Mouse (Mus musculus): Measurements from ENCODE around the gene Glmp.
A peak's percentile ranks its signal among the peaks of the same experiment; 100 is the strongest.
"Not testable (repeated sequence)": the region's sequence is repeated elsewhere in the genome, so short reads cannot be mapped to it uniquely, and the experiment has no call there.

The Glmp gene

DNA sequence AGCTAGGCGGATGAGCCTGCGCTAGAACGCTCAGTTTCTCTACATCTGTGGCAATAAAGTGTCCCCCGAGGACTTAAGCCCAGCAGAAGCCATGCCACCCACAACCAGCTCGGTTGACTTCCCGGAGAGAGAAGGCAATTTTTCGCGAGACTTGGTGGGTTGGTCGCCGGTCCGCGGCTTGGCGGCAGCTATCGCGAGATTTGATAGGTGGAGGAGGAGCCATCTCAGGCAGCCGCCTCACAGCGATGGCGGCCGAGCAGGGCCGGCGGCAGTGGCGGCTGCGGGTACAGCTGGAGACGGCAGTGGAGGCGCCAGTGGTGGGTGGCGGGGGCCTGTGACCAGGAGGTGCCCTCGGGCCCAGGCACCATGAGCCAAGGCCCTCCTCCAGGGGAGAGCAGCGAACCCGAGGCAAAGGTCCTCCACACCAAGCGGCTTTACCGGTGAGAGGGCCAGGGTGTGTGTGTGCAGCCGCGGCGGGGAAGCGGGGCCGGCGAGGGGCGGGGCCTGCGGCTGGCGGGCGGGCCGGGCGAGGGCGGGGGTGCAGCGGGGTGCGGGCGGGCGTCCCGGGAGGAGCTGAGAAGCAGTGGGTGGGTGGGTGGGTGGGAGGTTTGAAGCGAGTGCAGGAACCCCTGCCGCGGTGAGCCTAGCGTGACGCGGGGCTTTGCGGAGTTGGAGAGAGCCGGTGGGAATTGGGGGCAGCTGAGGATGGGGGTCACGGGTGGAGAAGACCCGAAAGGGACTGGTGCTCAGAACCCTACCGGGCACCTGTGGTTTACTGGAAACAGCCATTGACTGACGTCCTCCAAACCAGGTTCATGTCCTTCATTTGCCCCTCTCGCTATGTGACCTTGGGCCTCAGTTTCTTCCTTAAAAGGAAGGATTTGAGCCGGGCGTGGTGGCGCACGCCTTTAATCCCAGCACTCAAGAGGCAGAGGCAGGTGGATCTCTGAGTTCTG, 11.5 kb downstream of the Glmp start, which contains the start of the genes Tmem79 and Smg5:
TSS of gene Tmem79 (minus strand) at position 91 of the 956 bp plus-strand sequence.
TSS of gene Smg5 (plus strand) at position 203 of the 956 bp plus-strand sequence.
- DNase-seq, result peak; percentile 97

- DNase-seq, result peak; percentile 57
Observed at GRCm38 (mm10) chr3:88337367-88338020, 12.7 kb downstream of the Glmp start.

- no peak for DNase-seq
Observed at GRCm38 (mm10) chr3:88338316-88338715, 13.5 kb downstream of the Glmp start.

DNA sequence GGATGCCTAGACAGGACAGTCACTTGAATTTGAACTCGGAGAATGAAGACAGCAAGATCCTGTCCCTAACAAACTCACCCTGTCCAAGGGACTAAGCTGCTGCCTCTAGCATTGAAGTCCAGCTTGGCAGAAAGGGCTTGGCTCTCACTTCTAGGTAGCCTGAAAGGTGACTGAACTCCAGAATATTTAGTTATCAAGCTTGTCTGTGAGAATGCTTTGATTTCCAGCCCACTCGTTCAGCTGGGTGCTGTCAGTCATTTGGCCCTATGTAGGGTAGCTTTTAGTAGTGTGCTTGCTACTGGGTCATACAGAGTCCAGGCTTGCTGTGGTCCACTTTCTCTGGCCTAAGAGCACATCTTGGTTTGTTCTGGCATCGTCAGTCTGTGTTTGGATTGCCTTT, 14.2 kb downstream of the Glmp start:
- no peak for DNase-seq

DNA sequence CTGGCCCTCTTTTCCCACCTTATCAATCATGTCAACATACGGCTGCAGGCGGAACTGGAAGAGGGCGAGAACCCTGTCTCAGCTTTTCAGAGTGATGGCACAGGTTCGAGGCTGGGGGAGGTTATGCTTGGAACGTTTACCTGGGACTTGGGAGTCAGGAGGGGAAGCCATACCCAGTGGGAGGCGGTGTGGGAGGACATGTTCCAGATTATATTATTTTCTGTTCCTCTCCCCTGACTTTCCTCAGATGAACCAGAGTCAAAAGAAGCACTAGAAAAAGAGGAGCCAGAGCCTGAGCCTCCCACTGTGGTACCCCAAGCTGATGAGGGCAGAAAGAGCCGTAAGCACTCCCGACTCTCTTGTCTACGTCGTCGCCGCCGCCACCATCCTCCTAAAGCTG, 25.9 kb downstream of the Glmp start:
- peak; percentile 49 for DNase-seq

GRCm38 (mm10) chr3:88352907-88353306, 28.1 kb downstream of the Glmp start:
- DNase-seq, result no peak

GRCm38 (mm10) chr3:88354396-88355165, 29.8 kb downstream of the Glmp start:
- DNase-seq, result no peak

GRCm38 (mm10) chr3:88359584-88359983, 34.8 kb downstream of the Glmp start:
- no peak for DNase-seq

DNA sequence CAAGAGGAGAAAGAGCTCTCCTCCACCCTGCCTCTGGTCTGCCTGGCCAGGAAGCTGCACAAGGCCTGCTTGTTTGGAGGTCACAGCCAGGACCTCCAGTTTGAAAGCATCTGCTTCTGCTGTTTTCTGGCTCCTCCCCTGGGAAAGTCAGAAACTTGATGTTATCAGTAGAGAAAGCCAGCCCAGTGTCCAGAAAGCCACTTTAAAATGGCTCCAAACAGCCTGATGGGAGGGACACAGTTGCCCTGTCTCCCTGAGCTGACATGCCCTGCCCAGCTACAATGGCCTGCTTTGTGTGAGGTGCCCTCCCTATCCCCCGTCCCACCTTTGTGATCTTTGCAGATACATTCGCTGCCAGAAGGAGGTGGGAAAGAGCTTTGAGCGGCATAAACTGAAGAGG, 35.2 kb downstream of the Glmp start:
- no peak for DNase-seq

GRCm38 (mm10) chr3:88361096-88361495, 36.3 kb downstream of the Glmp start:
- no peak for DNase-seq

DNA sequence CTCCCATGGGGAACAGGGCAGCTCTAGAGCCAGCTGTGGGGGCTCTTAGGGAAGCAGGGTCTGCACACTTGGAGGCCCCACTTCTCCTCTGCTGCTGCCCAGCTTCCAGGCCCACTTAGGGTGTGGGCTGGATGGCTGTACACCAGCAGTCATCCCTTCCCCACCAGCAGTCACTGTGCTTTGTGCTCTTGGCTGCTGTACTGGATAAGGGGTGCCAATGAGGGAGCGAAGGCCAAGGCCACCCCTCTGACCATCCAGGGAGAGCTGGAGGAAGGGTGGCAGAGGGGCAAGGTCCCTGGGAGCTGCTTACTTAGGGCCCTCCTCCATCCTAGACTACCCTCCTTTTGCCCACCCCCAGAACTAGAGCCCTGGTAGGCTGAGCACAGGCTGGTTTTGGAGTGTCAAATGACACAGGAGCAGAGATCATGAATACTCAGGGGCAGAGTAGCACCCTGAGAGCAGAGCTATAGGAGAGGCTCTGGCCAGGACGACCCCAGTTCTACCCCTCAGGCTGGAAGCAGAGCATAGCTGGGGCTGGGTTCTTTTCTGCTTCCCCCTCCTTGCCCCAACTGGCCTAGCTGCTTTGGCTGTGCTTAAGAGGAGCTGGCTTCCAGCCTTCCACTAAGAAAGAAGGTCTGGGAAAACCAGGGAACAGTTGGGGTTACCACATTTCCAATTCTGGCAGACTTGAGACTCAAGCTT, 36.9 kb downstream of the Glmp start:
- DNase-seq, result no peak

- peak; percentile 66 for DNase-seq
Observed at GRCm38 (mm10) chr3:88363700-88364099, 38.9 kb downstream of the Glmp start.

DNA sequence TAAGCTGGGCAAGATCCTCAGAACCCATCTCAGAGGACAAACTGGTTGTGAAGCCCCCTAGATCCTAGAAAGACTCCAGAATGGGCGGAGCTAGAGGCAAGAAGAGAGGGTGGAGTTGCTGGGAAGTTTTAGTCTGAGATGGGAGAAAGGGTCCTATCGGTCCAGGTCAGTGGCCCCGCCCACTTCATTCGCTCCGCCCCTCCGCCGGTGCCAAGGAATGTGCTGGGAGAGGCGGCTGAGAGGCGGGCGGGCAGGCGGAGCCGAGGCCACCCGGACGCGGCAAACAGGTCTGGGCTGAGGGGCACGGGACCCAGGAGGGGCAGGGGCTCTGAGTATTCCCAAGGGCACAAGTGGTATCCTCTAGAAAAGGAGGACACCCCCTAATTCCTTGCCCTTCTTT, 39.5 kb downstream of the Glmp start, which contains the start of gene Paqr6:
TSS of gene Paqr6 (plus strand) at position 248 of the 400 bp plus-strand sequence.
- no peak for DNase-seq

- DNase-seq, result no peak
Observed at GRCm38 (mm10) chr3:88365705-88366361, 41.0 kb downstream of the Glmp start.

DNA sequence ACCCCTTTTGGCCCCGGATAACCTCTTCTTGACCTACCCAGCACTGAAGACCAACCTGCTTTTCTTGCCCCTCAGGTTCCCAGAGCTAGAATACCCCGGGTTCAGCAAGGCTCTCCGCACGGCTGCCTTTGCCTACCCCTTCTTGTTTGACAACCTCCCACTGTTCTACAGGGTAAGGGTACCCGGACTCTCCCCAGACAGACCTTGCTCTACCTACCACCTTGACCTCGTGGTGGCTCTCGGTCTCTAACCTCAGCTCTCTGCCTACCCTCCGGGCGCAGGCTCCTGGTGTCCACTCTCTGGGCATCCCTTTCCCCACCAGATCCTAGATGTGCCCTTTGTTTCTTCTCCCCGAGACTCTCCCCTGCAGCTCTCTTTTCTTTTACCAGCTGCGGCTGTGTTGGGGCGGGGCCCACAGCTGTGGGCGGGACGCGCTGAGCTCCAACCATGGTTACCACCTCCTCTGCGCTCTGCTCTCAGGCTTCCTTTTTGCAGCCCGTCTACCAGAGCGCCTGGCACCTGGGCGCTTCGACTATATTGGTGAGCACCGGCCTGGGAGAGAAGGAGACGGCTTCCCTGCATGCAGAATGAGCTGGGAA, 42.1 kb downstream of the Glmp start:
- peak; percentile 81 for DNase-seq

GRCm38 (mm10) chr3:88367517-88367916, 42.7 kb downstream of the Glmp start:
- DNase-seq, result not testable (repeated sequence)

DNA sequence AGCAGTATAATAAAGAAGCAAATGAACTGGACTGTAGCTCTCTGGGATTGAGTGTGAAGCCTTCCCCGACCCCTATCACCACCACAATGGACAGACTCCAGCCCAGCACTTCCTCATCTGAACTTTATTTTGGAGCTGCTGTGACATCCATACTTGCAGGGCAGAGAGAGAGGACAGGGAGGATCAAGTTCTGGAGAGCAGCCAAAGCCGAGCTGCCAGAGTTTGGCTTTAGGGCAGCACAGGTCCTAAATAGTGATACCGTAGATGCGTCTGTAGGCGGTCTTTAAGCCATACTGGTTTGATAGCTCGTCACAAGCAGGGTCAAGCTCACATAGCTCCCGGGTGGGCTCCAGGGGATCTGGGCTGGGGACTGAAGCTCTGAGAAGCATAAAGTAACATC, 43.7 kb downstream of the Glmp start:
- not testable (repeated sequence) for DNase-seq

DNA sequence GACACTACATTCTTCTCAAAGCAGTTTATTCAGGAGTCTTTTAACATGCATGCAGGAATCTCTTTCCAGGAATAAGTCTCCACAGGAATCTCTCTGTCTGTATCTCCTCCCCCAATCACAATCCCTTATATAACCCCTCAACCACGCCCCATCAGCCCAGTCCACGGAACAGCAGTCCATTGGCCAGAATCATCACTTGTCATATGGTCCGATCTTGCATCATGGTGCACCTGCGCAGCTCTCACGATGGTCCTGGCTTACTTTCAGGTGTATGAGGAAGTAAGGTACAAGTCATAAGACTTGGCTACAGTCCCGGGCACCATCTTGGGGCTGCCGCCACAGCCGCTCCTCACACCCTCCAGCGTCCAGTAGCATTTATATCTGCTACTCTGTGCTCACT, 47.8 kb downstream of the Glmp start, which contains the start of gene Bglap3:
TSS of gene Bglap3 (minus strand) at position 101 of the 400 bp plus-strand sequence.
- DNase-seq, result not testable (repeated sequence)

DNA sequence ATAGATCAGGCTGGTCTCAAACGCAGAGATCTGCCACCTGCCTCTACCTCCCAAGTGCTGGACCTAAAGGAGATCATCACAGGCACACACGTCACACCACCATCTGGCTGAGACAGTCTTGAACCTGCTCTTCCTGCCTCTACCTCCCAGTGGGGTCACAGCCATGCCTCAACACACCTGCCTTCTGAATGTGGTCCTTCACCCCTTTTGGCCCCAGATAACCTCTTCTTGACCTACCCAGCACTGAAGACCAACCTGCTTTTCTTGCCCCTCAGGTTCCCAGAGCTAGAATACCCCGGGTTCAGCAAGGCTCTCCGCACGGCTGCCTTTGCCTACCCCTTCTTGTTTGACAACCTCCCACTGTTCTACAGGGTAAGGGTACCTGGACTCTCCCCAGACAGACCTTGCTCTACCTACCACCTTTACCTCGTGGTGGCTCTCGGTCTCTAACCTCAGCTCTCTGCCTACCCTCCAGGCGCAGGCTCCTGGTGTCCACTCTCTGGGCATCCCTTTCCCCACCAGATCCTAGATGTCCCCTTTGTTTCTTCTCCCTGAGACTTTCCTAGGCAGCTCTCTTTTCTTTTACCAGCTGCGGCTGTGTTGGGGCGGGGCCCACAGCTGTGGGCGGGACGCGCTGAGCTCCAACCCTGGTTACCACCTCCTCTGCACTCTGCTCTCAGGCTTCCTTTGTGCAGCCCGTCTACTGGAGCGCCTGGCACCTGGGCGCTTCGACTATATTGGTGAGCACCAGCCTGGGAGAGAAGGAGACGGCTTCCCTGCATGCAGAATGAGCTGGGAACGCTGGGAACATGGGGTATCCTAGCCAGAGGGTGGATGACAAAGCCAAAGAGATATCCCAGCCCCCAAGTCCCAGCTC, 51.2 kb downstream of the Glmp start:
- DNase-seq, result not testable (repeated sequence)

GRCm38 (mm10) chr3:88376644-88377043, 51.8 kb downstream of the Glmp start:
- DNase-seq, result not testable (repeated sequence)
